Mouse (Mus musculus) hindbrain, embryonic 12.5 days (tissue): ENCODE data around the gene Enpp6. TPM values are rescaled to one million over a fixed set of nuclear protein-coding genes. Genes with fewer than 3 reads are reported as not detected.

Source experiments
- polyA plus RNA-seq: library from polyadenylated mRNA; unstranded; fragments of >200 nt; fragmentation: Nextera tagmentation; extraction: Ambion mirVana; gene quantifications from 2 replicates; pipeline ENCODE4 v1.2.1, GENCODE M21; 2016

Enpp6 gene
- polyA plus RNA-seq, 1 experiment from 2014 or later = 0.57 TPM

Other genes starting within 250 kb of the Enpp6 start
- 11.5 and 11.9 TPM in 2 replicates for gene Irf2, start 247.2 kb upstream of the Enpp6 start, polyA plus RNA-seq